Mouse (Mus musculus) lung, postnatal 10 days (tissue): ENCODE results near the gene Ehd2.
"Not testable (repeated sequence)": the region's sequence is repeated elsewhere in the genome, so short reads cannot be mapped to it uniquely, and the experiment has no call there.

Experiments used
- DNase-seq: peaks from one replicate; pipeline ENCODE4 v3.0.0; 2021

The Ehd2 gene

GRCm38 (mm10) chr7:15945211-15945610 lies 22.2 kb downstream of the Ehd2 start:
- DNase-seq = no peak

GRCm38 (mm10) chr7:15944311-15944710 lies 23.1 kb downstream of the Ehd2 start:
- DNase-seq = no peak

GRCm38 (mm10) chr7:15938621-15939020 lies 28.7 kb downstream of the Ehd2 start:
- no peak for DNase-seq

GRCm38 (mm10) chr7:15937491-15937890 lies 29.9 kb downstream of the Ehd2 start:
- no peak for DNase-seq

GRCm38 (mm10) chr7:15933437-15934359 lies 33.7 kb downstream of the Ehd2 start:
- DNase-seq = peak; percentile 78

- DNase-seq = no peak
Observed at GRCm38 (mm10) chr7:15931635-15932034, 35.7 kb downstream of the Ehd2 start.

GRCm38 (mm10) chr7:15930543-15930942 lies 36.8 kb downstream of the Ehd2 start:
- DNase-seq = no peak

- peak; percentile 84 for DNase-seq
Observed at GRCm38 (mm10) chr7:15929910-15930309, 37.5 kb downstream of the Ehd2 start.

GRCm38 (mm10) chr7:15922220-15922773 lies 45.1 kb downstream of the Ehd2 start, which contains the start of gene Selenow:
TSS of gene Selenow (minus strand) at chr7:15922402.
- peak; percentile 94 for DNase-seq

GRCm38 (mm10) chr7:15921796-15922195 lies 45.6 kb downstream of the Ehd2 start:
- peak; percentile 53 for DNase-seq

GRCm38 (mm10) chr7:15920645-15921190 lies 46.6 kb downstream of the Ehd2 start:
- no peak for DNase-seq

GRCm38 (mm10) chr7:15919947-15920346 lies 47.4 kb downstream of the Ehd2 start:
- no peak for DNase-seq

GRCm38 (mm10) chr7:15918371-15918770 lies 49.0 kb downstream of the Ehd2 start:
- no peak for DNase-seq

- no peak for DNase-seq
Observed at GRCm38 (mm10) chr7:15916996-15917395, 50.4 kb downstream of the Ehd2 start.

- DNase-seq = no peak
Observed at GRCm38 (mm10) chr7:15916134-15916723, 51.1 kb downstream of the Ehd2 start.

GRCm38 (mm10) chr7:15915695-15916094 lies 51.7 kb downstream of the Ehd2 start:
- not testable (repeated sequence) for DNase-seq

GRCm38 (mm10) chr7:15914751-15915150 lies 52.6 kb downstream of the Ehd2 start:
- DNase-seq = no peak

GRCm38 (mm10) chr7:15914252-15914651 lies 53.1 kb downstream of the Ehd2 start:
- DNase-seq = peak; percentile 65

GRCm38 (mm10) chr7:15912183-15912582 lies 55.2 kb downstream of the Ehd2 start:
- DNase-seq = peak; percentile 91

GRCm38 (mm10) chr7:15910521-15910920 lies 56.8 kb downstream of the Ehd2 start:
- no peak for DNase-seq

- DNase-seq = no peak
Observed at GRCm38 (mm10) chr7:15907971-15908590, 59.3 kb downstream of the Ehd2 start.

- DNase-seq = no peak
Observed at GRCm38 (mm10) chr7:15906602-15907001, 60.8 kb downstream of the Ehd2 start.

- DNase-seq = no peak
Observed at GRCm38 (mm10) chr7:15905861-15906260, 61.5 kb downstream of the Ehd2 start.
